Mouse (Mus musculus): ENCODE data around the gene Nudt22. TPM values are rescaled to one million over a fixed set of nuclear protein-coding genes. Genes with fewer than 3 reads are reported as not detected.

Gene Nudt22
- polyA plus RNA-seq, 1 experiment, result 19.4 TPM

- H3K27me3 ChIP-seq (ENCODE audit: control insufficient read depth, insufficient read depth, low read length), result no peaks in the 10 kb centered on the region
These were observed 24.3 kb downstream of the Nudt22 start for GRCm38 (mm10) chr19:6971644-6972043.

DNA sequence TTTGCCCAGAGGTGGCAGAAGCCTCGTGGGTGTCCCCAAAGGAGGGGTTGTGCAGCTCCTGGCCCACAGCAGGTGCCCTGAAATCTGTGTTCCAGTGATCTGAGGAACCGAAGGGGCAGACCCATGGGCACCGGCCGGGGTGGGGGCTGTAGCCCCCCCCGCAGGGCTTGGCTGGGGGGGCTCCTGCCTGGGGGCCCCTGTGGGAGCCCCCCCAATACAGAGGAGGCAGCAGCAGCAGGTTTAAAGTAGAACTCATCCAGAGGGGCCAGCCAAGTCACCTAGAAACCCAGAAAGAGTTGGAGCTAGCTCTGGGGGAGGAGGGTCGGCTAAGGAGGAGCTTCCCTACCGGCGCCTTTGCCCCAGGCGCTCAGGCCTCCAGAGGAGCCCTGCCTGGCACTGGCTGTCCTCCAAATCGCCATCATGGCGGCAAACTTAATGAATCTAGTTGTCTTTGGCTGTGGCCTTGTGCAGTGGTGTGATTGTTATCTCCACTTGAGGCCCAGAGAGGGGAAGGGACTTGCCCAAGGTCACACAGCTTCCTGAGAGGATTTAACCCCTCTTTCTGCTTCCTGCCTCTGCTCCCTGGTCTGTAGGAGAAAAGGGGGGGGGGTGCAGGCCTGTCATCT lies 25.3 kb downstream of the Nudt22 start:
- 39% methylated on average over 11 of the region's 11 CpGs for WGBS
- Histone ChIP-seq H3K4me3 (ENCODE audit: extremely low read depth, insufficient read depth, insufficient read length) (no peak overlapping the region), H3K4me1 (ENCODE audit: control insufficient read depth, insufficient read depth, insufficient read length) (peaks cover 17% of the 10 kb centered on the region), H3K27me3 (ENCODE audit: control insufficient read depth, insufficient read depth, low read length) (no peaks in the 10 kb centered on the region), H3K36me3 (ENCODE audit: control insufficient read depth, insufficient read depth, low read length) (0 out of 2 replicates have a peak, but pooled peaks cover 1% of the 10 kb centered on the region), H3K27ac (ENCODE audit: insufficient read depth, low read length) (0 out of 2 replicates have a peak overlapping the region, but pooled peaks have one; percentile 2)
- TF ChIP-seq POLR2A (IDR thresholded peaks at IDR 0.05; ENCODE audit: low read depth, low read length) (no peak), CTCF (IDR thresholded peaks at IDR 0.05; ENCODE audit: extremely low read depth, insufficient read depth, insufficient read length, insufficient replicate concordance) (no peak)
- no peak for DNase-seq (ENCODE audit: low read depth in 1 of 2, low spot score in 2 of 2)

More at GRCm38 (mm10) chr19:6971644-6972043, 24.3 kb downstream of the Nudt22 start:
- 81% methylated on average over 6 of the region's 6 CpGs for WGBS
- DNase-seq (ENCODE audit: low read depth in 1 of 2, low spot score in 2 of 2), result no peak
- H3K27ac ChIP-seq (ENCODE audit: insufficient read depth, low read length), result no peak overlapping the region
- H3K4me1 ChIP-seq (ENCODE audit: control insufficient read depth, insufficient read depth, insufficient read length), result peaks cover 19% of the 10 kb centered on the region
- TF ChIP-seq CTCF (IDR thresholded peaks at IDR 0.05; ENCODE audit: extremely low read depth, insufficient read depth, insufficient read length, insufficient replicate concordance), result no peak
- TF ChIP-seq POLR2A (IDR thresholded peaks at IDR 0.05; ENCODE audit: low read depth, low read length), result no peak
- H3K4me3 ChIP-seq (ENCODE audit: extremely low read depth, insufficient read depth, insufficient read length), result no peak overlapping the region
- H3K36me3 ChIP-seq (ENCODE audit: control insufficient read depth, insufficient read depth, low read length), result no peaks in the 10 kb centered on the region

GRCm38 (mm10) chr19:6969665-6970381 lies 26.1 kb downstream of the Nudt22 start:
- Histone ChIP-seq H3K27ac (ENCODE audit: insufficient read depth, low read length) (0 out of 2 replicates have a peak overlapping the region, but pooled peaks have one; percentile 3), H3K36me3 (ENCODE audit: control insufficient read depth, insufficient read depth, low read length) (0 out of 2 replicates have a peak, but pooled peaks cover 1% of the 10 kb centered on the region), H3K4me1 (ENCODE audit: control insufficient read depth, insufficient read depth, insufficient read length) (peaks cover 17% of the 10 kb centered on the region), H3K27me3 (ENCODE audit: control insufficient read depth, insufficient read depth, low read length) (no peaks in the 10 kb centered on the region), H3K4me3 (ENCODE audit: extremely low read depth, insufficient read depth, insufficient read length) (peak overlapping the region; percentile 70)
- 3% methylated on average over 55 of the region's 55 CpGs for WGBS
- peak; percentile 41 for TF ChIP-seq POLR2A (IDR thresholded peaks at IDR 0.05; ENCODE audit: low read depth, low read length)
- peak; percentile 86; the same call in 1 of the 2 replicates for TF ChIP-seq CTCF (IDR thresholded peaks at IDR 0.05; ENCODE audit: extremely low read depth, insufficient read depth, insufficient read length, insufficient replicate concordance)
- DNase-seq (ENCODE audit: low read depth in 1 of 2, low spot score in 2 of 2), result peak; percentile 32 to 68

GRCm38 (mm10) chr19:6969291-6969664 lies 26.6 kb downstream of the Nudt22 start:
- TF ChIP-seq POLR2A (IDR thresholded peaks at IDR 0.05; ENCODE audit: low read depth, low read length), result no peak
- TF ChIP-seq CTCF (IDR thresholded peaks at IDR 0.05; ENCODE audit: extremely low read depth, insufficient read depth, insufficient read length, insufficient replicate concordance), result no peak
- Histone ChIP-seq H3K27ac (ENCODE audit: insufficient read depth, low read length) (no peak overlapping the region), H3K36me3 (ENCODE audit: control insufficient read depth, insufficient read depth, low read length) (peaks cover 4% of the 10 kb centered on the region; the same call in 1 of the 2 replicates), H3K27me3 (ENCODE audit: control insufficient read depth, insufficient read depth, low read length) (no peaks in the 10 kb centered on the region), H3K4me1 (ENCODE audit: control insufficient read depth, insufficient read depth, insufficient read length) (peaks cover 17% of the 10 kb centered on the region), H3K4me3 (ENCODE audit: extremely low read depth, insufficient read depth, insufficient read length) (peak overlapping the region; percentile 70)
- WGBS, result 2% methylated on average over 20 of the region's 20 CpGs
- DNase-seq (ENCODE audit: low read depth in 1 of 2, low spot score in 2 of 2), result no peak

- Histone ChIP-seq H3K27ac (ENCODE audit: insufficient read depth, low read length) (no peak overlapping the region), H3K36me3 (ENCODE audit: control insufficient read depth, insufficient read depth, low read length) (peaks cover 4% of the 10 kb centered on the region; the same call in 1 of the 2 replicates), H3K4me1 (ENCODE audit: control insufficient read depth, insufficient read depth, insufficient read length) (peaks cover 12% of the 10 kb centered on the region), H3K27me3 (ENCODE audit: control insufficient read depth, insufficient read depth, low read length) (no peaks in the 10 kb centered on the region), H3K4me3 (ENCODE audit: extremely low read depth, insufficient read depth, insufficient read length) (peak overlapping the region; percentile 70)
- 20% methylated on average over 15 of the region's 15 CpGs for WGBS
- DNase-seq (ENCODE audit: low read depth in 1 of 2, low spot score in 2 of 2), result no peak
- TF ChIP-seq POLR2A (IDR thresholded peaks at IDR 0.05; ENCODE audit: low read depth, low read length) (no peak), CTCF (IDR thresholded peaks at IDR 0.05; ENCODE audit: extremely low read depth, insufficient read depth, insufficient read length, insufficient replicate concordance) (no peak)
These were observed 27.2 kb downstream of the Nudt22 start for GRCm38 (mm10) chr19:6968491-6969271.

GRCm38 (mm10) chr19:6956461-6956860 lies 39.5 kb downstream of the Nudt22 start:
- DNase-seq (ENCODE audit: low read depth in 1 of 2, low spot score in 2 of 2), result no peak
- no peak overlapping the region for H3K27ac ChIP-seq (ENCODE audit: insufficient read depth, low read length)
- no peak for TF ChIP-seq CTCF (IDR thresholded peaks at IDR 0.05; ENCODE audit: extremely low read depth, insufficient read depth, insufficient read length, insufficient replicate concordance)
- TF ChIP-seq POLR2A (IDR thresholded peaks at IDR 0.05; ENCODE audit: low read depth, low read length), result no peak
- no peaks in the 10 kb centered on the region for H3K27me3 ChIP-seq (ENCODE audit: control insufficient read depth, insufficient read depth, low read length)
- peaks cover 11% of the 10 kb centered on the region; the same call in 1 of the 2 replicates for H3K4me1 ChIP-seq (ENCODE audit: control insufficient read depth, insufficient read depth, insufficient read length)
- WGBS, result 80% methylated on average over 10 of the region's 10 CpGs
- no peak overlapping the region for H3K4me3 ChIP-seq (ENCODE audit: extremely low read depth, insufficient read depth, insufficient read length)
- H3K36me3 ChIP-seq (ENCODE audit: control insufficient read depth, insufficient read depth, low read length), result peaks cover 7% of the 10 kb centered on the region

Data from spleen, adult 2 months (tissue).